Mouse (Mus musculus) ES-CJ7 (cell line): ENCODE measurements at regions not wholly inside any gene's neighbourhood (a gene's known extent, or its start where the extent isn't known, plus 50 kb on each side); places are given as distances from the start of the nearest gene placed in this dataset.

Experiments used
- DNase-seq: peaks from one replicate; pipeline ENCODE4 v3.0.0; 2011; ENCODE audit warnings: low read depth, low spot score

DNA sequence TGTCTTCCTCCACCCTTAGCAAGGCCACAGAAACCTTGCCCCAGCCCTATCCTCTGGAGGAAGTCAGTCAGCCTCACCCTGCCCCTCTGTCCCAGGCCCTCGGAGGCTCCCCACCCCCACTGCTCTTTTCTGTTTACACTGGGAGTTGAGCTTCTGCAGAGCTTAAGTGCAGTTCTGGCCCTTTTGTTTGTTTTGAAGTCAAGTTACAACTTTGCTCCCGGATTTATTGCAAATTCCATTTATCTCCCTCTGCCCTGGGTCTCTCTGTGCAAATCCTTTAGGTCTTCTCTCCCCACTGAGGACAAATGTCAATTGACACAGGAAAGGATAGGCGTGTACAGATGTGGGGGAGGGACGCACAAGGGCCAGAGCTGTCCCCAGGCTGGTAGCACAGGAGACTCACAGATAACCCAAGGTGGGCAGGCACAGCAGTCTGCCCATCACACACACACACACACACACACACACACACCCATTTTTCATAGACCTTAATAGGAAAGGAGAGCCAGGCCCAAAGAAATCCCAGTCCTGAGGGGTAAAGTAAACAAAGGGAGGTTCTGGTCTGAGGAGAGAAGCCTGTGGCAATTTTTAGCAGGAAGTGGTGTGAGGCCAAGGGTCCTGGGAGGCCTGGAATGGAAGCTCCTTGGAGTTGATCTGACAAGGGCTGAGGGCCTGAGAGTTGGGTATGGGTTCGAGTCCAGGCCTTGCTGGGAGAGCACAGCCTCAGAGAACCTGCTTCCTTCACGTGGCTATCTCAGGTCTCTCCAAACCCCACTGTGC is 167.9 kb downstream of the Zfp36l1 start:
- DNase-seq: peak; percentile 21

DNA sequence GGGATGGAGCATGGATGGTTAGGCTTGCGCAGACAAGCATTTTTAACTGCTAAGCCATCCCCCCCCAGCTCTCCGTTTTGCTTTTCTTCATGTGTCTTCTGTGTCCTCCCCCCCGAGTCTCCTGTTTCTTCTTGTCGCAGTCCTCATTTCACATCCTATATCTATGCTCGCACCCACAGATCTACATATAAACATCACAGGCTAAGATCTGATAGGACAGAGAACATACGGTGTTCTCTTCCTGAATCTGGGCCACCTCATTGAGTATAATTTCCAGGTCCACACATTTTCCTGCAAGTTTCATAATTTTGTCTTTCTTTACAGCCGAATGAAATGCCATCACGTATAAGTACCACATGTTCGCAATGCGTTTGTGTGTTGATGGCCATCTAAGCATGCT is 168.7 kb downstream of the Zfp36l1 start:
- no peak for DNase-seq

DNA sequence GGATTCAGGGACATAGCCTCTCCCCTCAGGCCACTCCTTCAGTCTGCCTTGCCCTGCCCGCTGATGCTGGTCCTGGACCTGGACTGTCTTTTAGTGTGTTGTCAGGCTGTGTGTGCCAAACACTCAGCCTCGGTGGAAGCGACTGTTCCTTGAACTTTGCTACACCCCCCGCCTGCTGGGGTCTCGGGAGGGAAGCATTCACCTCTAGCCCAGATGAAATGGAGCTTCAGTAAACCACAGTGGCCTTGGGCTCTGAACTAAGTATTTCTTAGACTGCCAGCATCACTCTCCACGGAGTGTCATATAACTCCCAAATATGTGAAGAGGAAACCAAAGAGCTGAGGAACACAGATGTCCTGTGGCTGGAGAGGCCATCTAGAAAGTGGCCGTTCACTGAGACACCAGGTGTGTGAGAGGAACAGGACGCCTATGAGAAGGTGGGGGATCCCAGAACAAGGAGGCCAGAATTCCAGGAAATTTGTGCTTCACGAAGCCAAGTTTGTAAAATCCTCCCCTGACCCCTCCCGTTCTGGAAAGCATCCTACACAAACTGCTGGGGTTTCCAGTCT is 170.2 kb downstream of the Zfp36l1 start:
- no peak for DNase-seq

DNA sequence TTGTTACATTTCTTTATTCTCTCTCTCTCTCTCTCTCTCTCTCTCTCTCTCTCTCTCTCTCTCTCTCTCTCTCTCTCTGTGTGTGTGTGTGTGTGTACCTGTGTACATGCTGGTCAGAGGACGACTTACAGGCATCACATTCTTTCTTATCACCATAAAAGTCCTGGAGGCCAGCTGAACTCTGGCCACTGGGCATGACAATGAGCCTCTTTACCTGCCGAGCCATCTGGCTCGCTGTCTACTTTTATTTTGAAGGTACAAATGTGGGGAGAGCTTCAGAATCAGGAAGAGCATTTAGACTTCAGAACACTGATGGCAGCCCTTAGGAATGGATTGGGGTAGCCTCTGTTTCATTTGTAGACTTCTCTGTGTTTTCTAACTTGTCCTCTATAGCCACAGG is 171.0 kb downstream of the Zfp36l1 start:
- peak; percentile 55 for DNase-seq

DNA sequence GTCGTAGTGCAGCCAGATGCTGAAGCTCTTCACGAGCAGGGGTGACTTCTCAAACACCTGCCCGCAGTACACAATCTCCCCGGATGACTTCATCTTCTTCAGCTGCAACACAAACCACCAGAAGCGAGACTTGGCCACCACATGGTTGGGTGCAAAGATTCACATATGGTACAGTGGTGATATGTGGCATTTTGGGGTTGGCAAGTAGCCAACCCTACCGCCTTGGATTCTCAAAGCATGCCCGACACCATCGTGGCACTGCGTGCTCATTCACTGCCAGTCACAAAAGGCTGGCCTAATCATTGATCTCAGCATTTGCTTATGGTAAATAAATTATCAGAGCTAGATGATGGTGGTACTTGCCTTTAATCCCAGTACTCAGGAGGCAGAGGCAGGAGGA is 173.4 kb downstream of the Zfp36l1 start:
- DNase-seq: no peak

DNA sequence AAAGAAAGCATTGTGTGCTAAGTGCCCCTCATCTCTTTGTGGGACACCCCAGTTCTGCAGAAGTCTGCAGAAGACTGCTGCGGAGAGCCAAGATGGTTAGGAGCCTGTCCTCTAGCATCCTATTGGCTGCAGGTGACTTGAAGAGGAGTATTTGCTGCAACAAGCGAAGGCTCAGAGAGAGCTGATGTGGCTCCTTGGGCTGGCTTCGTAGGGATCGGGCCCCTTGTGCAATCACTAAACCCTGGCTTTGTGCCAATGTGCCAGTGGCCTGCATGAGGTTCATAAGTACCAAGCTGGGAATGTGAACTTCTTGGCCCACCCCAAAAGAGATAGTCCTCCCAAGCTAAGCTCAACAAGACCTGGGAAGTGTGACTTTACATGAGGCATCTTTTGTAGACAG is 174.9 kb downstream of the Zfp36l1 start:
- no peak for DNase-seq

DNA sequence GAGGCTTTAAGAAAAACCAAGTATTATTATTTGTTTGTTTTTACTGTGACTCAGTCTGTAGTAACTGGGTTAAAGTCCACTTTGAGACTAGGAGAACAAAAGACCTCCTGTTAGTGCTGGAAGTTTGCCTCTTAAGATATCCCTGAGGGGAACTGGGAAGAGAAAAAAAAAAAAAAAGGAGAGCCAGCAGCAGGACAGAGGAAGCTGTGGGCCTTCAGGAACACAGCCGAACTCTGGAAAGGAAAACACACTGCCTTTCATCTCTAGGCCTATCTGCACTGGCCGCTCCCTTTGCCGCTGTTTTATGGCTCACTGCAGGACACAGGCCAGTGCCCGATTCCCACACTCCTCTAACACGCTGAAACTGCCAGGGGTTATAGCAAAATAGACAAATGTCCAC is 176.1 kb downstream of the Zfp36l1 start:
- DNase-seq: no peak

DNA sequence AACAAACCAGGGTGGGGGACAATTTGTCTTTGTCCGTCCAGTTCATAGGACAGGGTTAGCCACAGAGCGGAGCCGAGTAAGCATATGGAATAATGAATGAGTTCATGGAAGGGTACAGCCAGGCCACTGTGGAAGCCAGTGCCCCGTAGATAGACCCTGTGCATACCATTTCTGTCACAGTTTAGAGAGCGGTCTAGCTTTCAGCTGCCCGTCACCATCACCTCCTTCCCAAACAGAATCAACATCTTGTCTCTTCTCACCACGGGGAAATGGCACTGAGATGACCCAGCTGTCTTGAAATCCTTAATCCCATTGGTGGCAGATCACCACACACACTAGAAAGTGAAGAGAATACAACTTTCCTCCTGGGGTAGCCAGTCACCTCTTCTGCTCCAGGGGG is 178.7 kb downstream of the Zfp36l1 start:
- no peak for DNase-seq

DNA sequence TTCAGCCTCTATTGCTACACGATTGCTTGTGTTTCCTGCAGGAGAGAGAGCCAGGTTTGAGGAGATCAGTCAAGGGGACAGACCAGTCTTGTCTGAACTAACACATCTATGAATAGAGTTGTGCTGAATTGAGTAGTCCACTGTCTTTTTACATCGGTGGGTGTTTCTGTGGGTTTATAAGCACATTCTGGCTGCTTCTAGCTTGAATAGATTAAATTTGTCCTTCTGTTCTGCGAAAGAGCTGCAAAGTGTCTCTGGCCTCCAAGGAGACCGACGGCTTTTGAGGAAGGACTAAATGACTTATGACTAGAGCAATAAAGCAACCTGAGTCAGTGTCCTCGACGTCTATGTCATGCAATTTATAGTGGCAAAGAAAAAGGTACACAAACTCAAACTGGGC is 179.9 kb downstream of the Zfp36l1 start:
- DNase-seq: no peak

DNA sequence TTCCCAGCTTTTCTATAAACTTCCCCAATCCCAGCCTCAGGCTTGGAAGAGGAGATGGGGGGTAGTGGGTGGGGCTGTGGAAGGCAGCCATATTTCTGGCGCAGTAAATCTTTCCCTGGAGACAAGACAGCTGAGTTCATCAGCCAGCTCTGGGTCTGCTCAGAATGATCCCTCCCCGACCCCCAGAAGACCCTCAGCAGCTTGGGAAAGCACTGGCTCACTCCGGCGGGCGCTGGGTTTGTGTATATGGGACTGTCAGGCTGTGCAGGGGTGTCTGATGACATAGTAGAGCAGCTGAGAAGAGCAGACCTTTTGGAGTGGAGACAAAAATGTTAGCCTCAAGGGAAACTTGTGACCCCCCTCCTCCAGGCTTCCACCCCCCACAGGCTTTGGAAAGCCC is 181.4 kb downstream of the Zfp36l1 start:
- DNase-seq: no peak

DNA sequence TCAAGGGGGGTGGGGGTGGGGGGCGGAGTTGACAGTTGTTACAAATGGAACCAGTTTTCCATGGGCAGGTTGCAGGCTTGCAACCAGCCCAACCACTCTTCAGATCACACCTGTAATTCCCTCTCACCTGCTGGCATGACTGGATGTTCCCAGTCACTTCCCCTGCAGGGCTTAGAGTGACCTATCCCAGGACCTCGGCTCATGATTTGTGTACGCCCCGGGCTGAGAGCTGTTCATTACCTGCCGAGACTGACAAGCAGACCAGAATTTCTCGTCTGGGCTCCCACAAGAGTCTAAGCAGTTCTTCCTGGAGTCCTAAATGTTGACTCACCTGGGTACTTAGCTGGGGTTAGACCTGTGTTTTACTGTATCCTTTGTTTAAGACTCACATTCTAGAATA is 183.0 kb downstream of the Zfp36l1 start:
- no peak for DNase-seq

DNA sequence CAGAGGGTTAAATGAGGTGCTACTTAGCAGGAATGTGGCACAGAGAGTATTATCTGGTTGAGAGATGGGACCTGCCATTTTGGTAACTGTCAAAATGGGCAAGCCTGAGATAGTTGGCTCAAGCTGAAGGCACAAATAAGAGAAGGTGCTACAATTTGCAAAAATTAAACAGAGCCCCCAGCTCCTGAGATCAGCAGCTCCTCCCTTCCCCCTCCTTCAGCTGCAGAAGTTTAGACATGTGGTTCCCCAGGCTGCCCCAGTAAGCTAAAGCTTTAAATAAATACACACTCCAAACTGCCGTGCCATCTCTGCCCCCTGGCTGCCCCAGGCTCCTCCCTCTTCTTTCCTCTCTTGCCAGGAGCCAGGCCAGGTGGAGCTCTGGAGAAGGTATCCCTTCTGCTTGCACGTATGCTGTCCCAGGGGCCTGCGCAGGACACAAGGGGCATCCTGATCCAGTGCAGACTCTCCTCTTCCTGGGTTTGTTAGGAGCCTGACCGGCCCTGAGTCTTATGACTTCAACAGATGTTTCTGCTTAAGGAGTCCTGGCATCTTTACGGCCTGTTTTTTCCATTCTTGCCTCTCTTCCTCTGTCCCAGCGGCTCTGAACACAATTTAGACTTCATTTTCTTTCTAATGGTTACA is 184.0 kb downstream of the Zfp36l1 start:
- DNase-seq: no peak

DNA sequence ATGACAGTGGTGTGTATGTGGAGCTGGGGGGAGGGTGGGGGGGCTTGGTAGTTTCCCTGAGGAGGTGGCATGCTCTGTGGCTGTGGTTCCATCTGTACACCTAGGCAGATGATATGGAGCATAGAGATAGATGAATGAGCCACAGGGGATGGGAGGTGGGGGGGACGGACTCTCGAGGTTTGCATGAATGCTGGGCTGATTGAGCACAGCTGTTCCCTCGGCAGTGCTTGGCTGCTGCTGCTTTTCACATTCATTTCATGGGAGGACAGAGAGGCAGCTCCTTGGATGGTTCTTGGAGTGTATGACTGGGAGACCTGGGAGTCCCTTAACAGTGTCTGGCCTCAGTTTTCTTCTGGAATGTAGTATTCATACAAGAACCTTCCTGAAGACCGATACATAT is 184.5 kb downstream of the Zfp36l1 start:
- DNase-seq: no peak

DNA sequence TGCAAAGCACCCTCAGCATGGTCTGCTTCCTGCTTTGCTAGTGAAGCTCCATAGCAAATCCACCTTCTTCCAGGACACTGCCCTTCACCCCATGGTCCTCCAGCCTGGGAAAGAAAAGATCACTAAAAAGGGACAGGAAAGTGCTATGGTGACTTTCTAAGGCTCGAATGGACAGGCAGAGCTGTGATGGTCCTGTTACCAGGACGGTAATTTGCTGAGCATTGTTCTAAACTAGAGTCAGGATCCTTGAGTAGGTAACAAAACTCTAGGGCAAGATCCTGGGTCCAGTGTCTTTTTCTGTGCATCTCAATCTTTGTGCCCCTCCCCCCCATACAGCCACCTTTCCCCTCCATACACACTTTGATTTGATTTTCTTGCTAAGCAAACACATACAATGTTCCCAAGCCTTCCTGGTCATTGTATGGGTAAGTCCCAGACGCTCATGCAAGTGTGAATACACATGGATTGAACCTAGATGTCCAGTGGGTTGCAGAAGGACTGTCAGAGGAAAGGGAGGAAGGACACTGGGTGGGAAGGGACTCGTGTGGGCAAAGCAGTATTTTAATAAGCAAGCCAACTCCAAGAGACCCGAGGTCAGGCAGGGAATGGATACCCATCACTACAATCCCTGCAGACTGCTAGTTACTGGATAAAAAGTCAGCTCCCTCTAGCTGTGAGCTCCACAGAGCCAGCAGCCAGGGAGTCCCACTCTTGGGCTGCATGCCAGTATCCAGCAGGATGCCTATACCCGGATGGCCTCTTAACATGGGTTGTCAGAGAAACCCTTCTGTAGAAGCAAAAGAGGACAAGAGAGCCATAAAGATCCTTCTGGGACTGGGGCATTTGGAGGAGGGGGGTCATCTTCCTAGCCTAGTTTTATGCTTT is 186.9 kb downstream of the Zfp36l1 start:
- DNase-seq: no peak

DNA sequence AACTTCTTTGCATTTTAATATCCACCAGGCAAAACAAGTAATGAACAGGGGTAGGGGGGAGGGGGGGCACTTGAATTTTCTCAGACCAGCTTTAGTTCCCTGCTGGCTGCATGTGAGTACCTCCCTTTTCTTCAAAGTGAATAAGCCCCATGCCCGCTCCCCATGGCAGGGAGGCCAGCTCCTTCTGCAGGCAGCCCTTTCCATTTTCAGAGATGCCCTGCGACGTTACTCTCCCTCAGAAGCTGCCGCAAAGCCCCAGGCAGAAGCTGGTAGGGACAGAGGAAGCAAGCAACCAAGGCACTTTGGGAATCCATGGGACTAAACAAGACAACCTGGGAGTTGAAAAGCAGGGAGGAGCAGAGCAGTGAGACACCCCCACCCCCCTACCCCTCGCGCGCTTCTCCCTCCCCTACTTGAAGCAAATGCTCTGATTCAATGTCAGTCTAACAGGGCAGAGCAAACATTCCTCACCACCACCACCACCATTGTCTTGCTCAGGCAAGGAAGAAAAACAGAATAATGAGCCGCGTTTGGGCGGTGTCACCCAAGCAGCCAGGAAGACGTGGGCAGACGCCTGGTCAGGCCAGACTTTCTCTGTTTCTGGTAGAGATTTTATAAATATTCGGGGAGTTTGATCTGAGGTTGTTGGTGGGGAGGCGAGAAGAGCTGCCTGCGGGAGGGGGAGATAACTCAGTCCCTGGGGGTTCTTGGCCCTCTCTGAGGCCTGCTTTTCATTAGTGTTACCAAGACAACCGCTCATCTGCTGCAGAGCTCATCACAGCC is 187.7 kb downstream of the Zfp36l1 start:
- DNase-seq: peak; percentile 69

DNA sequence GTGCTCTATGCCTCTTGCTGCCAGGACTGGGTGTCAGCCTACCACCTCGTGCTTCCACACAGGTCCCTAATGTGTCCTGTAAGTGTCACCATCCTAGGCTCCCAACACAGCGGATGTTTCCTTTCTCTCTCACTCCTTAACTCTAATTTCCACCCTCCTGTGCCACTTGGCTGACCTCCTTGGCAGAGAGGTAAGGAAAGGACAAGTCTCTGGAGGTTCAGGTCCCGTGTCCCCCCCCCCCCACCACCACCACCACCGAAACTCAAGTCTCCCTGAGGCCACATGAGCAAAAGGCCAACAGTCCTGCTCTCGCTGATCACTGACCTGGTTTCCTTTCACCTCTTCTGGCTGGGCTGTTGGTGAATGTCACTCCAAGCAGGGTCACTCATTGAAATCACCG is 189.0 kb downstream of the Zfp36l1 start:
- DNase-seq: no peak

DNA sequence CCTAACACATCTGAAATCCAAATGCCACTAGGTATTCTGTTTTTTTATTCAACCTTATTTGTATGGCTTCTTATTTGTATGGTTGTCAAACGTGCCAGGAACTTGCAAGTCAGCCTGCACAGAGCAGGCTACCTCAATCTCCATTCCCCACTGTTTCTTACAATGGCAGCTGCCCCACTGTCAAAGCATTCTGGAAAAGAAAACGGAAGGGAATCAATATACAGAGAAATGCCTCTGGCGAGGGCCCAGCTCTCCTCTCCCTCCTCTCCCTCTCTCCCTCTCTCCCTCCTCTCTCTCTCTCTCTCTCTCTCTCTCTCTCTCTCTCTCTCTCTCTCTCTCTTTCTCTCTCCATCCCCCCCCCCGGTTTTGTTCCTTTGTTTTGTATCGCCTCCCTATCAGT is 191.0 kb downstream of the Zfp36l1 start:
- DNase-seq: no peak

DNA sequence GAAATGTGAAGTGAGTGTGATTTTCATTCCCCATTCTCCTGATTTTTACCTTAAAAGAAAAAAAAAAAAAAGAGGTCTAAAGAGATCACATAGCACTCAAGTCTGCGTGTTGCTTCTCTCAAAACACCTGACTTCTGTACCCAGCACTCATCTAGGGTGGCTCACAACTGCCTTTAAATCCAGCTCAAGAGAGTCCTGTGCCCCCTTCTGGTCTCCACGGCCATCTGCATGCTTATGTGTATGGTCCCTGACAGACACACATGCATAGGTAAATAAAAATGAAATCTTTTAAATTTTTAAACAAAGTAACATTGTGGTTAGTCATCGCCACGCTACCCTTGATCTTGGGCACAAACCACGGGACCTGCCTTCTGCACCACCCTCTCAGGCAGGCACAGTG is 193.8 kb downstream of the Zfp36l1 start:
- peak; percentile 24 for DNase-seq

DNA sequence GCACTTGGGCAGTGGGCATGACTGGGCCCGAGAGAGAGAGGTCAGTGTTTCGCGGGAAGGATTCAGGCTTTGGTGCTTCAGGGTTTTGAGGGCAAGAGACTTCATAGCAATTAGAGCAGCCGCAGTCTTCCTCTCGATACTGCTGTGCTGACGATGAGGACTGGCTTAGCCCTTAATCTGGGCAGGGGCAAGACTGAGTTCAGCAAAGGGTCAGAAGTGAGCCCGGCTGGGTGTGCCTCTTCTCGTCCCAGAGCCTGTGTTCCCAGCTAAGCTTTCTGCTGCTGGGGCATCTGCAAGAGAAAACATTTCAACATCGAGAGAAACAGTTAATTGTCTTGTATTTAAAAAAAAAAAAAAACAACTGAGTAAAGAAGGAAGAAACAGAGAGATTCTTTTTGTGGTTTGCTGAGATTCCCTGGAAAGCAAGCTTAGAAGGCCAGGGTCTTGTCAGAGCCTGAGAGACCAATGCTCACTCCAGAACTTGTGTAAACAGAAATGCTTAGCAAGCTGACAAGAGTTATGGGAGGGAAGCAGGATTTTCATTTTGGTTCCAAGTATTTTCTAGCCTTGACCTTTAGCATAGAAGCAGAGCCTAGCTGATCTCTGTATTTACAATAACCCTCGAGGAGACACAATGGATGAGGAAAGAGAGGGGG is 195.1 kb downstream of the Zfp36l1 start:
- DNase-seq: peak; percentile 39

DNA sequence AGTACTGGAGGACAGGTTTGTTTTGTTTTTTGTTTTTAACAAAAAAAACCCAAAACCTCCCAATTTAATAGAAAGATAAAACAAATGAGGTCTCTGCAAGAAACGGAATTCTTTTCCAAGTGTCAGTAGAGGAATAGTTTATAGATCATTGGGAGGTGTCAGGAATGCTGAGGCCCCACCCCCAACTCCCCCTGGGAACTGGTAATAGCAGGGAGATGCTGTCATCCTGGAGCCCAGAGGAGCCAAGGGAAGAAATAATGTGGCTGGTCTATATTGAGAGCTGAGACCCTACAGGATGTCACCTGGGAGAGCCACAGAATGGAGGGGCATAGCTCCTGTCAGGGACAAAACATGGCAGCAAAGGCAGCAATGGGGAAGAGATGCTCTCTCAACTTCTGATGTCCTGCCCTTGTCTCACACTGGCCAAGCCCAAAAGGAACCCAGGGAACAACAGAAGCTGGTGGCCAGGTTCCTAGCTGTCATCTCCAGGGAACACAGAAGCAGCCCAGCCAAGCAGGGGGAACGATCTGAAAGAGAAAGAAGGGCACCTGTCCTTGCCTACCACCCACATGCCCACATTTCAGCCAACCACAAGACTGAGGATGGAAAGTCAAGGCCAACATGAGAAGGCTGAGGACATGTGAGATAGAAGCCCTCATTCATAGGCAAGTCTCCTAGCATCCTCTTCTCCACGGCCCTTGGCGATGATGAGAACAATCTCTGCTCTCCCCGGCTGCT is 195.7 kb downstream of the Zfp36l1 start:
- DNase-seq: no peak
